Mouse (Mus musculus): Measurements from ENCODE around the gene D630045J12Rik.

Gene D630045J12Rik

GRCm38 (mm10) chr6:38134806-38135559, 118.8 kb downstream of the D630045J12Rik start:
- DNase-seq (ENCODE audit: low spot score in 2 of 2): no peak

GRCm38 (mm10) chr6:38131801-38132231, 122.0 kb downstream of the D630045J12Rik start:
- DNase-seq (ENCODE audit: low spot score in 2 of 2): peak in 1 of 2 experiments; percentile 38

GRCm38 (mm10) chr6:38129883-38130282, 123.9 kb downstream of the D630045J12Rik start:
- no peak for DNase-seq (ENCODE audit: low spot score in 2 of 2)

GRCm38 (mm10) chr6:38128115-38128514, 125.7 kb downstream of the D630045J12Rik start:
- no peak for DNase-seq (ENCODE audit: low spot score in 2 of 2)

- no peak for DNase-seq (ENCODE audit: low spot score in 2 of 2)
Measured at GRCm38 (mm10) chr6:38125462-38125861, 128.3 kb downstream of the D630045J12Rik start.

GRCm38 (mm10) chr6:38124882-38125281, 128.9 kb downstream of the D630045J12Rik start:
- no peak for DNase-seq (ENCODE audit: low spot score in 2 of 2)

GRCm38 (mm10) chr6:38124207-38124835, 129.5 kb downstream of the D630045J12Rik start, which contains the start of gene Atp6v0a4:
Gene Atp6v0a4 (minus strand): TSS chr6:38124586.
- DNase-seq (ENCODE audit: low spot score in 2 of 2): no peak

- DNase-seq (ENCODE audit: low spot score in 2 of 2): no peak
Measured at GRCm38 (mm10) chr6:38123471-38124206, 130.2 kb downstream of the D630045J12Rik start.

GRCm38 (mm10) chr6:38122791-38123190, 131.0 kb downstream of the D630045J12Rik start:
- no peak for DNase-seq (ENCODE audit: low spot score in 2 of 2)

- DNase-seq (ENCODE audit: low spot score in 2 of 2): no peak
Measured at GRCm38 (mm10) chr6:38121843-38122242, 132.0 kb downstream of the D630045J12Rik start.

- no peak for DNase-seq (ENCODE audit: low spot score in 2 of 2)
Measured at GRCm38 (mm10) chr6:38120681-38121371, 133.0 kb downstream of the D630045J12Rik start.

GRCm38 (mm10) chr6:38118341-38118740, 135.5 kb downstream of the D630045J12Rik start:
- DNase-seq (ENCODE audit: low spot score in 2 of 2): no peak

GRCm38 (mm10) chr6:38116107-38116770, 137.6 kb downstream of the D630045J12Rik start:
- no peak for DNase-seq (ENCODE audit: low spot score in 2 of 2)

- no peak for DNase-seq (ENCODE audit: low spot score in 2 of 2)
Measured at GRCm38 (mm10) chr6:38110859-38111258, 142.9 kb downstream of the D630045J12Rik start.

GRCm38 (mm10) chr6:38109871-38110270, 143.9 kb downstream of the D630045J12Rik start:
- DNase-seq (ENCODE audit: low spot score in 2 of 2): no peak

GRCm38 (mm10) chr6:38109160-38109795, 144.5 kb downstream of the D630045J12Rik start, which contains the start of gene Tmem213:
Gene Tmem213 (plus strand): TSS chr6:38109255.
- no peak for DNase-seq (ENCODE audit: low spot score in 2 of 2)

- no peak for DNase-seq (ENCODE audit: low spot score in 2 of 2)
Measured at GRCm38 (mm10) chr6:38108449-38108848, 145.4 kb downstream of the D630045J12Rik start.

GRCm38 (mm10) chr6:38105924-38106323, 147.9 kb downstream of the D630045J12Rik start:
- no peak for DNase-seq (ENCODE audit: low spot score in 2 of 2)

GRCm38 (mm10) chr6:38103775-38104174, 150.0 kb downstream of the D630045J12Rik start:
- DNase-seq (ENCODE audit: low spot score in 2 of 2): no peak

- no peak for DNase-seq (ENCODE audit: low spot score in 2 of 2)
Measured at GRCm38 (mm10) chr6:38102216-38102795, 151.5 kb downstream of the D630045J12Rik start.

Data from frontal cortex, postnatal 10 days (tissue).